9 mouse cellular contexts compared by ENCODE assay signal in genomic region chr1:64078011-64078746, GRCm38 (mm10). TPM values are rescaled to one million over a fixed set of nuclear protein-coding genes. Genes with fewer than 3 reads are reported as not detected.
A peak's percentile ranks its signal among the peaks of the same experiment; 100 is the strongest.
DNase-seq lines count a peak whose midpoint lies in the region; ATAC-seq and TF ChIP-seq lines count a peak whose summit lies in the region.
"Had no signal": no experiment of that assay in that cellular context is flagged by ENCODE, and none has a peak within 500 bp of the region (broad histone marks: within the 10 kb centered on the region; RNA-seq: fewer than 3 reads in every experiment).

No protein-coding gene starts in this region.

- H3K9ac ChIP-seq in hindbrain, postnatal 0 days (replicated peaks; ENCODE audit: low read length): no peak overlapping the region
- H3K9ac ChIP-seq: limb, embryonic 12.5 days had no signal

- ATAC-seq in hindbrain, postnatal 0 days: peak; percentile 16; the same call in 1 of the 2 replicates

- TF ChIP-seq CTCF in lung, adult 2 months (IDR thresholded peaks at IDR 0.05; ENCODE audit: insufficient read depth, low read length): no peak
- TF ChIP-seq CTCF in cortical plate, adult 2 months (IDR thresholded peaks at IDR 0.05; ENCODE audit: extremely low read depth, insufficient read depth, low read length): no peak
- no peak for TF ChIP-seq CTCF in hindbrain, postnatal 0 days (IDR thresholded peaks at IDR 0.05; ENCODE audit: low read depth)

- no peak for TF ChIP-seq POLR2A in lung, adult 2 months (IDR thresholded peaks at IDR 0.05; ENCODE audit: borderline replicate concordance, extremely low read depth, low read depth, low read length)
- no peak for TF ChIP-seq POLR2A in cortical plate, adult 2 months (IDR thresholded peaks at IDR 0.05; ENCODE audit: extremely low read depth, insufficient read depth, low read length)

- peak; percentile 67 to 68 for DNase-seq in lung, adult 18-20 months
- DNase-seq in lung, adult 2 months: no peak
- no peak for DNase-seq in hindbrain, postnatal 0 days (ENCODE audit: low spot score)
- DNase-seq in urinary bladder, postnatal 10 days (ENCODE audit: low spot score): no peak
- no peak for DNase-seq in layer of hippocampus, postnatal 14 days (ENCODE audit: low spot score in 2 of 2)
- no peak for DNase-seq in c-Kit-positive CD71-positive TER-119-positive erythroid progenitor cells, embryonic 14.5 days (ENCODE audit: low spot score)

- peaks cover 19% of the 10 kb centered on the region; the same call in 1 of the 2 replicates for H3K79me2 ChIP-seq in macrophage (ENCODE audit: inconsistent target)

- no peaks in the 10 kb centered on the region for H3K27me3 ChIP-seq in hindbrain, postnatal 0 days (ENCODE audit: insufficient read depth, low read length)
- H3K27me3 ChIP-seq: limb, embryonic 12.5 days had no signal

- H3K4me2 ChIP-seq in hindbrain, postnatal 0 days (ENCODE audit: low read depth, low read length): no peak overlapping the region
- H3K4me2 ChIP-seq: limb, embryonic 12.5 days had no signal

- H3K27ac ChIP-seq in cortical plate, adult 2 months (ENCODE audit: insufficient read depth, low read length): 0 out of 2 replicates have a peak overlapping the region, but pooled peaks have one; percentile 19
- H3K27ac ChIP-seq in hindbrain, postnatal 0 days: peak overlapping the region; percentile 58; the same call in 1 of the 2 replicates
- peak overlapping the region; percentile 49 for H3K27ac ChIP-seq in macrophage
- H3K27ac ChIP-seq: limb, embryonic 12.5 days had no signal

- H3K36me3 ChIP-seq in hindbrain, postnatal 0 days (ENCODE audit: insufficient read depth, low read length): peaks cover 20% of the 10 kb centered on the region
- no peaks in the 10 kb centered on the region for H3K36me3 ChIP-seq in macrophage (ENCODE audit: inconsistent target)

- no peaks in the 10 kb centered on the region for H3K9me3 ChIP-seq in hindbrain, postnatal 0 days (ENCODE audit: low read length)
- H3K9me3 ChIP-seq: limb, embryonic 12.5 days had no signal

- H3K4me1 ChIP-seq in lung, adult 2 months (ENCODE audit: control insufficient read depth, insufficient read depth, low read length): peaks cover 25% of the 10 kb centered on the region
- H3K4me1 ChIP-seq in cortical plate, adult 2 months (ENCODE audit: control insufficient read depth, insufficient read depth, low read length): peaks cover 15% of the 10 kb centered on the region
- H3K4me1 ChIP-seq in hindbrain, postnatal 0 days (ENCODE audit: insufficient read depth, low read length): peaks cover 12% of the 10 kb centered on the region

- no peak overlapping the region for H3K4me3 ChIP-seq in lung, adult 2 months (replicated peaks; ENCODE audit: extremely low read depth, low read depth, low read length)
- H3K4me3 ChIP-seq in cortical plate, adult 2 months (ENCODE audit: insufficient read depth, low read length): no peak overlapping the region
- no peak overlapping the region for H3K4me3 ChIP-seq in hindbrain, postnatal 0 days (ENCODE audit: low read length)
- no peak overlapping the region for H3K4me3 ChIP-seq in macrophage (ENCODE audit: inconsistent target)
- H3K4me3 ChIP-seq: limb, embryonic 12.5 days had no signal

- 62% methylated on average over 9 of the region's 9 CpGs for WGBS in lung, adult 2 months
- WGBS in hindbrain, postnatal 0 days: 58% methylated on average over 9 of the region's 9 CpGs
- WGBS in macrophage (ENCODE audit: missing documents): 57% methylated on average over 9 of the region's 9 CpGs

RNA-seq across cellular contexts. Expression of gene Klf7, which starts 43.9 kb away (rescaled TPM):
- 26.7 and 32.3 TPM in 2 replicates for polyA plus RNA-seq in lung, adult 2 months (2012; rRNA removed)
- 18.4 and 18.6 TPM in 2 replicates for polyA plus RNA-seq in cortical plate, adult 2 months (2012; rRNA removed)
- 47.3 and 48.0 TPM in 2 replicates for total RNA-seq in hindbrain, postnatal 0 days (2014; rRNA removed)
- polyA plus RNA-seq in hindbrain, postnatal 0 days (2015; fragmentation: Nextera tagmentation; extraction: Ambion mirVana): 115 and 120 TPM in 2 replicates
- total RNA-seq in macrophage (2018; cell fraction: chromatin; rRNA removed): 100 to 1,000 TPM in 12 of 26 experiments, 10 to 100 TPM in 14; 21.2 to 321 (median 51.0) TPM
- 10 to 100 TPM in 12 of 26 experiments, 1 to 10 TPM in 14; 5.5 to 83.8 (median 9.3) TPM for total RNA-seq in macrophage (2018; cell fraction: cytosol; rRNA removed)
- total RNA-seq in macrophage (2018; cell fraction: nucleus; rRNA removed): 100 to 1,000 TPM in 10 of 26 experiments, 10 to 100 TPM in 16; 18.5 to 284 (median 66.2) TPM
- polyA plus RNA-seq in macrophage (2018): 4.3 to 10.1 TPM (median 10.1 TPM) in 3 replicates
- 10 to 100 TPM; 56.1 to 56.5 TPM for total RNA-seq in layer of hippocampus, postnatal 14 days (2021)

Comparison
In these comparisons a context has a peak if more than half of its experiments do, and no peak if none do; other contexts are left out.
1. DNase-seq: peak in lung, adult 18-20 months (2 of 2); none in lung, adult 2 months (single experiment), hindbrain, postnatal 0 days (single experiment), urinary bladder, postnatal 10 days (single experiment), layer of hippocampus, postnatal 14 days (0 of 2) and c-Kit-positive CD71-positive TER-119-positive erythroid progenitor cells, embryonic 14.5 days (single experiment).
2. Peak in every context shown above with its lines, with median percentiles within 50 percentile points of each other: H3K27ac ChIP-seq.